Mouse (Mus musculus) left cerebral cortex, postnatal 36 days (tissue): ENCODE measurements around the gene Npas3. TPM values are rescaled to one million over a fixed set of nuclear protein-coding genes. Genes with fewer than 3 reads are reported as not detected.
A peak's percentile ranks its signal among the peaks of the same experiment; 100 is the strongest.

Source experiments
- DNase-seq, 2 experiments: peaks; one replicate each; pipeline ENCODE4 v3.0.0; 2021 to 2022; ENCODE audit warnings: low spot score in 2 of 2, mixed read lengths in 1 of 2
- intact Hi-C: fragments of 180-260 bp; cut with DNase I; formaldehyde crosslinking; loops from one replicate; pipeline ENCODE4 v1.15.1; 2025
- total RNA-seq, 2 experiments: library from RNA; stranded (reverse); gene quantifications; 2 replicates each; pipeline ENCODE4 v1.2.3; 2021

Npas3 gene
- total RNA-seq, 2 experiments from 2014 or later: 16.4 to 16.5 TPM

DNA sequence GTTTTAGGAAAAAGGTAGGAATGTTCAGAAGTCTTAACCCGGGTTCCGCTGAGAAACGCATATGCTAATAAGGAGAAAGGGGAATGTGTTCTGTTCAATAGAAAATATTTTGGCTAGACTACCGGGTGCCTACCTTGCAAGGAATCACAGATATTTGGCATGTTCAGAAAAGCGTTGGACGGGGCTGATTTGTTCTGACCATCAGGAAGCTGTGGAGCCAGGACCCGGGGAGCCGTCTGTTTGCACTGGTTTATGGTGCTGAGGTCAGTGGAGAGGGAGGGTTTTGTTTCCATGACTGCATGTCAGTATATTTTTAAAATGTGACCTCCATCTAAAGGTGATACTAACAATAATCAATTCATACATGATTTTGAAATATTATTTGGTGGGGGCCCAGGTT, 43.5 kb downstream of the Npas3 start:
- intact Hi-C loops: no loop called here
- no peak for DNase-seq

DNA sequence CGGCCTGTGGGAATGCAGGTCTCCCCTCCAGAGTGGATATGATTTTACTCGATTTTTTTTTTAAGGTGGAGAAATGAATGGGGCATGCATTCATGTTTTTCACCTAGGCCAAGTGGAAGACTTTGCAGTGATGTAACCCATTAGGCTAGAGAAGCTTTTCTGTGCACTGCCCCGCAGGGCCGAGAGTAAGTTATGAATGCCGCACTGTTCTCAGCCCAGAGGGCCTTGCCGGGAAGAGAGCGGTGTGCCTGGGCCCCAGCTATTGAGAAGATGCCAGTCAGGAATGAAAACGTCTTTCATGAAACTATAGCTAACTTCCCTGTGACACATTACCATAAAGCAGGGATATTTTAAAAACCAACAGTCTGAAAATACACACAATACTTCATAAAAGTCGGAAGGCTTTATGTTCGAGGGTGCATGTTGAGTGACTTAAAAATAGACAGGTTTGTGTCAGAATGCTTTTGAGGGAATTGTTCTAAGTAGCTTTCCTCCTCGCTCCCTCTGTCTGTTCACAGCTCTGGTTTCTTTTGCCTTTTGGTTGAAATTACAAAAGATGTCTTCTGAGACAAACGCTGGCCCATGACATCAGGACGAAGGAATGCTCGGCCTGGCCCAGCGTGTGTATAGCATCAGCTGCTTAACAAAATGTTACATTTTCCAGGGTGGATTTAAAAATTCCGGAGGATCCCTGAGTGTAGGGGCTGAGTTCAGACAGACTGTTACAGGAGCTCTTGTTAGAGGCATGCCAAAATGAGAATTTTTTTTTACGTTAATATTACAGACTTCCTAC, 44.2 kb downstream of the Npas3 start:
- peak in 1 of 2 experiments; percentile 7 for DNase-seq
- intact Hi-C loops: no loop called here

DNA sequence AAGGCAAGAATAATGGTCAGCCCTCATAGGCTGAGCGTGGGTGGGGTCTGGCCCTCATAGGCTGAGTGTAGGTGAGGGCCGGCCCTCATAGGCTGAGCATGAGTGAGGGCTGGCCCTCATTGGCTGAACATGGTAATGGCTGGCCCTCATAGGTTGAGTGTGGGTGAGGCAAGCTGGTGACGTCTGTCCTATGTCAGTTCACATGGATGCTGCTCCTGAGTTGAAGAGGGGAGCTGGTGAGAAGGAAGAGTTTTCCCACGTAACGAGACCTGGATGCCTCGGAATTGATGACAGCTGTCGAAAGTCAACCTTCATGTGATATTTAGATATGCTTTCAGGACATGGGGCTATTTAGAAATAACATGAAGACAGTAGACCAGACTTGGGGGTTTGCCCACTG, 45.5 kb downstream of the Npas3 start:
- intact Hi-C loops: no loop called here
- no peak for DNase-seq

DNA sequence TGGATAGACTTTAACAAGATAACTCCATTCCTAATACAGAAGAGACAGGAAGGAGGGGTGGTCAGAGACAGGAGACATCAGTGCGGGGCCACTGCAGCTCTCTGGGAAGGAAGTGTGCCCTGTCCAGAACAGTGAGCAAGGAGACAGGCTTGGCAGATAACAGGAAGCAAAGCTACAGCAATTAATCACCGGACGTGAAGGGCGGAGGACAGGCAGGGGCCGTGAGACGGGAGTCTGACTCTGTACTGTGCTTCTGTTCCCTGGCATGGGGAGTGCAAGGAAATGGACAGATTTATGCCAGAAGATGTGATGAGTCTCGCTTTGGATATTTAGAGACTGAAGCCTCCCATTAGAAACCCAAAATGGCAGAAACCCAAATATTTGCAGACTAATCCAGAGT, 47.3 kb downstream of the Npas3 start:
- DNase-seq: no peak
- intact Hi-C loops: no loop called here

DNA sequence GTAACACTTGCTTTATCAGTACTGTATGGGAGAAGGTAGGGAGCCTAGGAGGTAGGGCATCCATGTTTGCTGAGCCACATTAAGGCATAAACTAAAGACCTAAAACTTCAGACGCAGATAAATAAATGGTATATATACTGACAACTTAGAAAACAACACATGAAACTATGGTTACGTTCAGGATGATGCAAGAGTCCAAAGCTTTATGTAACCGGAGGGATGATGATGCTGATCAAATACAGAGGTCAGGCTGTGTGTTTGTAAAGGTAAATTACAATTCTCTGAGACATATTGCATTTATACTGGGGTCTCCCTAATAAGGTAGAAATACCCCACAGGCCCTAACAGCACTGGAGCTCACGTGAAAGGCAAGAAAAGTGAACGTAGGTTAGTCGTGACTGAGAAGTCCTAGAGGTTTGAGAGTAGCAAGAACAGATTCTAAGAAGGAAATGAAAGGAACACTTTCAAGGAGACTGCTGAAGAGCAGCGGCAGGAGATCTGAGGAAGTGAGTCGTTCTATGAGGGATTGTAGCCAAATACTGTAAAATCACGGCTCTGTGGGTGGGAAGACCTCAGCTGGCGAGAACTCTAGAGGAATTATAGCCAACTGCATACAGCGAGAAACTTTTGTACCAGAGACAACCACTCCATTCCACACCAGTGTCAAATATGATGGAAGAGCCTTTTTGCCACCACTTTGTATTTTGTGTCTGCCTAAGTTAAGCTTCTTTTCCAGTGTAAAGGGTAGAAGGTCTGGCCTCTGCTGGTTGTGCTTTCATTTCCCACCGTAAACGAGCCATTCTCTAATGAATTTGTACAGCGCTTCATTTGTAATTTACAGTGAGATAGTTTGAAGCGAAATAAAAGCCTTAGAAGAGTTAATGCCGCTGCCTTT, 49.7 kb downstream of the Npas3 start:
- intact Hi-C loops: no loop called here
- DNase-seq: peak in 1 of 2 experiments; percentile 18

DNA sequence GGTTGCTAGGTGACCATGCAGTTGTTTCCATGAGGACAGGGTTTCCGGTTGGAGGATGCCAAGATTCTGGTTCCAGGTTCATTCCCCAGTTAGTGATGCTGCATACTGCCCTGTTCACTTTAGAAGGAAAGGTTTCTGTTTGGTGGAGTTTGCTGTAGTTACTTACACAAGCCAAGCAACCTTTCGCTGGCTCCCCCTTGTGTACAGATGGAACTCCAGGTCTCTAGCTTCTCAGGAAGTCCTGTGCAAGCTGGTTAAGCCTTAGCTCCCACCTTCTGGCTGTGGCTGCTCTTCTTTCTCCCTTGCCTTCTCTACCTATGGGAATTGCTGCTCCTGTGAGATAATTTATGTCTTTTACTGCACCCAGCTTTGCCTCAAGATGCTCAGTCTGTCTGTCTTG, 52.5 kb downstream of the Npas3 start:
- DNase-seq: peak; percentile 8 to 21
- intact Hi-C loops: no loop called here

DNA sequence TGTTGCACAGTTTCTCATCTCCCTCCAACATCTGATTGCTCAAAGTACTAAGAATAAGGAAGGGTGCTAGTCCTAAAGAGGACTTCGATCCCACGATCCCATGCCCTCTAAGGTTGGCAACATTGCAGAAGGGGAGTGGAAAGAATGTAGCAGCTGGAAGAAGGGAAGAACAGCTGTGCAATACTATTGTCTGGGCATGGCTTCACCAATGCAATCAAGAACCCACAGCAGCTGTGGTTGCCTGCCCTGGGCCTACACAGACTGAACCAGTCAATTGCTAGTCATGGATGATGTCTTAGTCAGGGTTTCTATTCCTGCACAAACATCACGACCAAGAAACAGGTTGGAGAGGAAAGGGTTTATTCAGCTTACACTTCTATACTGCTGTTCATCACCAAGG, 53.7 kb downstream of the Npas3 start:
- no peak for DNase-seq
- intact Hi-C loops: no loop called here

DNA sequence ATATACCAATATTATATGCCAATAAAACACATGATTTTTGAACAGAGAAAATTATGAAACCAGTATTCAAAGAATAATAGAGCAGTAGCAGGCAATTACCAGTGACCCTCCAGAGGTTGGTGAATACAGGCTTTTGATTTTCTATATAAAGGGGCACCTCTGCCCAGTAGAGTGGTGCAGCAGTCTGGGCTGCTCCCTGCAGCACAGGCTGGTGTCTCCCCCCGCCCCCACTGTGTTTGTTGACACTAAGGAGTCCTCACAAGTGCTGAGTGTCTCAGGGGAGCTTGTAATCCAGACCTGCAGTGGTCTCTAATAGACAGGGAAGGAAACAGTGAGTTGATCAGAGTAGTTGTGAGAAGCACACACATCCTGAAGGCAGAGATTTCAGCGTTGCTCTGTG, 68.2 kb downstream of the Npas3 start:
- no peak for DNase-seq
- intact Hi-C loops: no loop called here

DNA sequence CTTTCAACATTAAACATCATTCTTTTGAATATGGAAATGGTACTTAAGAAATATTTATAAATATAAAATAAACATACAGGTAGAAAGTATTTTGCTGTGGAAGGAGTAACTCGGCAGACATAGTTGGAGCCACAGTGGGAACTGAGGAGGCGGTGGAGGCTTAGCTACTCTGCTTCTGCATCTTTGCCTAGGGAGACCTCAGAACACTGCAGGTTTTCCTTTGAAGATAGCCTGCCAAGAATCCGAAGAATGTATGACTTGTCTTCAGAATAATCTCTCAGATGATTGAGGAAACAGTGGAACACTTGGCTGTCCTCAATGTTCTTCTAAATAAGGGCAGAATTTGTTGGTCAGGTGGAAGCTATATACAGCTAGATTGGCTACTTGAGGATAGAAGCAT, 69.3 kb downstream of the Npas3 start:
- DNase-seq: no peak
- intact Hi-C loops: no loop called here

DNA sequence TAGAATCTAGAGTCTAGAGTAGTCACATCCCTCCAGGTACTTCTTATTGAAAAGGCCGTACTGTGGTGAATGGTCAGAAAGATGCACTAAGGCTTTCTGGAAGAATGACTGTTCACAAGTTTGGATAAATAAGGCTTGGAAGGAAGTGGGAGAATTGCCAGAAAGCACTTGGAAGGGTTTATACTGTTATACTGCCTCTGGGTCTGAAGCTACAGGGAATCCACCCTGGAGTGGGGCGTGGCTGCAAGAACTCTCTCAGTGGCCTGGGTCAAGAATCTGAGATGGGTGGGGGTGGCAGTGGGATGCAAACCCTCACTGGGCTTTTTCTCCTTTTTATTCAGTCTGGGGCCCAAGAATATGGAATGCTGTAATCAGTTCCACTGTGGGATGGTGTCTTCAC, 72.0 kb downstream of the Npas3 start:
- no peak for DNase-seq
- intact Hi-C loops: no loop called here

DNA sequence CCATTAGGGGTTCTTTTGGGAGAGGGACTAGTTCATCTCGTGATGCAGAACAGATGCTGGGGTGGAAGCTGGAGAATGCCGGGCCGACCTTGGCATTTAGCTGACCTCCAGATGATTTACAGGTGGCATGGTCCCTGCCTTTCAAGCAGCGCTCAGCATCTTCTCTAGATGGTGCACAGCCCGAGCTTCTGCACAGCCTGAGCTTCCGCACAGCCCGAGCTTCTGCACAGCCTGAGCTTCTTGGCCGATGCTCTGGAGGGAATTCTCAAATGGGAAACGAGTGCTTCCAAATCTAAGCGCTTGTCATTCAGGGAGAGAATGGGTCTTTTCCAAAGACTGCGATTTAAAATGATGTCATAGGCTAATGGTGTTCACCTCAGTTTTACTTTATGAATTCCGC, 72.5 kb downstream of the Npas3 start:
- DNase-seq: no peak
- intact Hi-C loops: no loop called here

DNA sequence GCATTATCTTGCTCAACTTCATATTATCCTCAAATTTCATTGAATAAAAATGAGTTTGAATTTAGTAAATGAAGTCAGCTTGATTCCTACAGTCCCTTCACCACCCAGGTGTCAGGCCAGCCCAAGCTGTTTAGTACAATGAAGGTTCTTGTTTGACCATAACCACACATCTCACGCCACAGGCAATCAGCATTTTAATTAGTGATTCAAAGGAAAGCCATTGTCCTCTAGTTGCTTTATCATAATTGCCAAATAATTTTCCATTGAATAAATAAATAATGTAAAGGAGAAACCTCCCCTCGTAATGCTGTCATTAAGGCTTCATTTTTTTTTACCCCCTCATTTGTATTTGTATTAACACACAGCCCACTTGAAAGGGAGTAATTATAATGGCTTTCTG, 73.5 kb downstream of the Npas3 start:
- DNase-seq: no peak
- intact Hi-C loops: no loop called here

DNA sequence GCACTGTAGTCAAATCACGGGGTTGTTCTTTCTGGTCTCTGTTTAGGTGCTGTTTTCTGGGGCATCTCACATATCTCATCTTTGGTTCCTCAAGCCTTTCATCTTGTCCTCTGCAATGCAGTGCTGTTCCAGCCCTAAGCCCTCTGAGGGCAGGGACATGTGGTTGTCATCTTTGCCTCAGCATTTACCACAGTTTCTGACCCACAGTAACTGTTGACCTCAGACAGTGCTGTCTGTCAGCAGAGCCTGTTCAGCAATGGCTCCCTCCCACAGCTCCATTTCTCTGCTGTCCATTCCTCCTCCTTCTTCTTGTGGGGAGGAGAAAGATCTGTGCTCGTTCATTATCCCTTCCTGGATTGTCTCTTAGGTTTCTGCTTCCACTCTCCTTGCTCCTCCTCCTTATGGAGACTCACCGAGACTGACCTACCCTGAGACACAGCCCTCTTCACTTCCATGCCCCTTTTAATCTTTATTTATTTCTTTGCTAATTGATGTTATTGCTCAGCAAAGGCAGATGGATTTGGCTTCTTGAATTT, 79.2 kb downstream of the Npas3 start:
- no peak for DNase-seq
- intact Hi-C loops: no loop called here

DNA sequence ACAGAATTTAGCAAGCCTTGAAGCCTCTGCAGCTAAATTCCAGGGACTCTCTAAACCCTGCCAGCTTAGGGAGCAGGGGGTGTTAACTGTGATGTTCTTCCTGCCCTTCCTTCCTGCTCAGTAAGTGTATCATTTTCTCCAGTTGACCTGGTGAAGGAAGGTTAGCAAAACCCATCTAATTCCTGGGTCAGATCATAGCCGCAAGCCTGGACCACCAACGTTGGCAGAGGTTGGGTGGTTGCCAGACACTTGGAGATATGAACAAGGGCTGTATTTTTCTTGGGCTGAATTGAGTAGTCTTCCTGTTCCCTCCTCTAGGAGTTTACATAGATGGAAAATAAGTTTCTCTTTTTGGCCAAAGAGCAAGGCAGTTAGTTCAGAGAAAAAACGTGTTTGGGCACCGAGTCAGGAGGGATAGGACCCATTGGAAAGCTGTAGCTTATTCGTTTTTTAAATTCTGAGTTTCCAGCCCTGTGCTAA, 79.8 kb downstream of the Npas3 start:
- no peak for DNase-seq
- intact Hi-C loops: no loop called here

DNA sequence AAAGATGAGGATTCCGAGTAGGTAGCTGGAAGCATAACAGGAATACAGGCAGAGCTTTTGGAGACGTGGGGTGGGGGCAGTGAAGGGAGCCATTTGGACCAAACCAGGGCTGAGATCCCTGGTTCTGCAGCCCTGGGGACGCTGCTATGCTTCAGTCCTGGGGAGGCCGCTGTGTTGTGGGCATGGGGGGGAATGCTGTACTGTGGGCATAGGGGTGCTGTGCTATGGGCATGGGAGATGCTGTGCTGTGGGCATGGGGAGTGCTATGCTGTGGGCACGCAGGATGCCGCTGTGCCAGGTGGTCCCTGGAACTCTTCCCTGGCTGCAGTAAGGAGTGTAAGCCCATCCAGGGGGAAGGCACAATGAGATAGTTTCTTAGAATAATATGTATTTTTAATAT, 81.7 kb downstream of the Npas3 start:
- intact Hi-C loops: no loop called here
- no peak for DNase-seq

DNA sequence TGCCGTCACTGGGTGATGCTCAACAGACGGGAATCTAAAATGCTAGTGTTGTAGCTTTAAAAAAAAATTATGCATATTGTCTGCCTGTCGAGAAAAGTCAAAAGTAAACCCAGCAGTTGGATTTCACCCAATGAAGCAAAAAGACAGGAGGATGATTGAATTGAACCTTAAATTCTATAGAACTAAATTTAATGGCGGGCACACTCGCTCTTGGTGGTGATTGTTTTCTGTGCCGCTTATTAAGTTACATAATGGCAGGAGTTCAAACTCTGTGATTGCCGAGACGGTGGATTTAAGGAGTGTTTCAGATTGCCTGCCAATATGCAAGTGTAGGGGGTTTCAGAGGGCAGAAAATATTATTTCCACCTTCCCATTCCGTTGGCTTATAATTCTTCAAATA, 82.9 kb downstream of the Npas3 start:
- intact Hi-C loops: no loop called here
- no peak for DNase-seq

DNA sequence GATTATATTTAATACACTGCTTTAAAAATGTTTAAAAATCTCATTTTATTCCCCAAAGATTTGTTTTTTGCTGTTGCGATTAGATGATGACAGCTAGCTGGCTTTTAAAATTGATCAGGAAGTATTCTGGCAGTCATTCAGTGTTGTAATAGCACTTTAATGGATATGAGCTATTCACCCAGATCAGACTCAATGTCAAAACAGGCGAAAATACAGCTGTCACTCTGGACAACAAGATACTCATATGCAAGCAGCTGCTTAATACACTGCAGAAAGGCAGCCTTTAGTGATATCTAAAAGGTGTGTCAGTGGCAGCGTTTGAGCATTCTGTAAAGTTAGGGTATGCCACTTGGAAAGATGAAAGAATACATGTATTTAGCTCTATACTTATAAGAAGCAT, 83.3 kb downstream of the Npas3 start:
- intact Hi-C loops: no loop called here
- no peak for DNase-seq

DNA sequence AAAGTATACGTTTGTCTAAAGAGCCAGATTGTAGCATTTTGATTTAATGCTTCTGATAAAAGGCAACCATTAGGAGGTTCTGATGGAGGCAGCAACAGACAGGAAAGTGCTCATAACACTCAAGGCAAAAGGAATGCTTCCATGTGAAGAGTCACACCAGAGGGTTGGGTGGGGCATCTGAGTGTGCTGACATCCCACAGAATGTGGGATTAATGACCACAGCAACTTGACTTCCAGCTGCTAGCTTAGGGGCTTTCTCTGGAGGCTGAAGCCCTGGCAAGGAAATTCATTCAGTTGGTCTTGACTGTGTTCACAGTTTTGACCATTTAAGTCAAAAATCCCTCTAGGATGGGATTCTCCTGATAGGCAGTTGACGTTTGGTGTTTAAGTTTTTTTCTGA, 84.8 kb downstream of the Npas3 start:
- no peak for DNase-seq
- intact Hi-C loops: no loop called here

DNA sequence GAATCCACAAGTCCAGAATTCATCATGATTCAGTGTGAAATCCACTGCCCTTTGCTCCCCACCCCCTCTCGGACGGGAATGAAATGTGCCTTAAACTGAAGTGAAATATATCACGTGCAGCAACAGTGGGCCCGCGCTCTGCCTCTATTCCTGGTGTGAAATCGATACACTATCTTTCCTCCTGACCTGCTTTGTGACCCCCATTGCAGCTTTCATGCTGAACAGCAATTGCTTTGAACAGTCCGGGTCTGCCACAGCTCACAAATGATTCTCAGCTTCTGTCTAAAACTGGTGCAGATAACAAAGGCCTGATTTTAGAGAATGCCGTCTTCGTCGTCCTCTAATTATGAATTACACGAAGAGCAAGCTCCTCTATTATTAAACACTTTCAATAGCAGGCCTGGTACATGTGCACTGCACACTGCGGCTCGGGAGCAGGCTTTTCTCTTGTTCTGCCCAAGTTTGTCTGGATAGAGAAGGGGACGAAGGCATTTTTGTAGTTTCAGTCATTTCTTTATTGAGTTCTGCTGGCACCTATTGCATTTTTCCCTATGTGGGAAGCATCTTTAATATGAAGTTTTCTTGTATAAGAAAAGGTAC, 90.0 kb downstream of the Npas3 start:
- intact Hi-C loops: no loop called here
- DNase-seq: no peak

DNA sequence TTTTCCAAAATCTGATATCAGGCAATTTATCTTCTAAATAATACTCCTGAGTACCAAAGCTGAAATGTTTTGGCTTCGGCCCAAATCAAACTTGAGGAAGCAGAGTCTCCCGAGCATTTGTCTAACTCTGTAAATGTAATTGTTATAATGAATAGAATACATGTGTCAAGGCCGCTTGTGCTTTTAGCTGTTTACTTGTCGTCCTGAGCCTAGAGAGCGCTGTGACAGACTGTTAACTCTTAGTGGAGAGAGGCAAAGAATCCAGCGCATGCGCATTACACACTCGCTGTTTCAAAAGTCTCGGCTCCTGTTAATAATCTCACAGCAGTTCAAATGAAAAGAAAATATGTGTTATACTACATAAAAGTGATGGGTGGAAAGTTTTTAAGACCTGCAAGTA, 94.3 kb downstream of the Npas3 start:
- no peak for DNase-seq
- intact Hi-C loops: no loop called here
